Mouse (Mus musculus) cerebellum, postnatal 36 days (tissue): ENCODE measurements at regions not wholly inside any gene's neighbourhood (a gene's known extent, or its start where the extent isn't known, plus 50 kb on each side); places are given as distances from the start of the nearest gene placed in this dataset.
"Not testable (repeated sequence)": the region's sequence is repeated elsewhere in the genome, so short reads cannot be mapped to it uniquely, and the experiment has no call there.

Experiments used
- DNase-seq, 2 experiments: peaks; one replicate each; pipeline ENCODE4 v3.0.0; 2021 to 2022; ENCODE audit warnings: mixed read lengths in 2 of 2

DNA sequence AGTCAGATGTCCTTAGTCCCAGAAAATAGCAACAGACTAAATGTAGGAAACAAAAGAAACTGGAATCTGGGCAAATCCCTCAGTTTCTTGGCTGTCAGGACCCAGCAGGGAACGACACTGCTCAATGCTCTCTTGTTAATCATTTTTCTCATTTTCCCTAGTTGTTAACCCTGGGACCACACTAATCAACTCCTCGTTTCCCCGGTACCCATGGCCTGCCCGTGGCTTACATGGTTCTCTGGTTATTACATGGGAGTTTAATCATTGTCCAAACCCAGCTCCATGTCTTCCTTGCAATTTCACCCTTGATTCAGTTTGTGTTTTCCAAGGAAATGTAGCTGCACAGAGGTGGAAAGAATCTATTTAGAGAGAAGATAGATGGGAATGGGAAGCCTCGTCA lies 580.1 kb upstream of the Klhl29 start:
- no peak for DNase-seq

DNA sequence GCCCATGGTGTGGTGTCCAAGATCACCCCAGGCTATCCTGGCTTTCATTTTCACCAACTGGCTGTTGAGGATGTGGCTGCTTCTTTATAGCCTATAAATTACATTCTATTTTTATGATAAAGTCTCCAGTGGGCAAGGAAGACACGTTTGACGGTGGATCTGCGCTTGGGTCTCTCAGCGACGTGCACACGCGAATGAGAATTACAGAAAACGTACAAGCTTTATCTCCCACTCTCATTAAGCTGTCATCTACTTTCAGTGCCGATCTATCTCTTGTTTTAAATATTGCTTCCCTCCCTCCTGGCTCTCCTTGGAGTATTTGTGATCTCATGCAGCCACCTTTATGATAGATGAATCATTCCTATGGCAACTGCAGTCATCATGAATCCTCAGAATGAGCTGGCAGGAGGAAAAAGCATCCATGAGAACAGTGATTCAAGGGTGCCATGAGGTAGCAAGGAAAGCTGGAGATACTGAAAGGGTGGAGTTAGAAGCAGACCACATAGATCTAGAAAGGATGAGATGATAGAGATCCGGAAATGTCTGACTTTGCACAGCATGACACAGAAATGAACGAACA lies 568.0 kb upstream of the Klhl29 start:
- no peak for DNase-seq

DNA sequence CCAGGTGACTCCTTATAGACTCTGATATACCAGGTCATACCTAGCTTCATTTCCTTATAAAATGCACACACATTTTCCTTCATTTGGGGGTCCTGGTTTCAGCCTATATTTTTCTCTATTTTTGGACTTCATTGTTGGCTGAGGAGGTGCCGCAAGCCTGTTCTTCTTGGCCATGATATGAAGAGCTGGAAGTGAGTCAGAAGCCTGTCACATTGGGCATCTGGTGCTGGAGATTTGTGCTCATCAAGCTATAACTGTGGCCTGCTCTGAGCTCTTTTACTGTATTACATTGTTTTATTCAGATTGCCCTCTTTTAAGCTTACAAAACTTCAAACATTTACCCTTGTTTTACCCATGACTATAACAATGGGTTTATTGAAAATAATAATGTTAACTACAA lies 545.8 kb upstream of the Klhl29 start:
- DNase-seq, result peak; percentile 5 to 11

DNA sequence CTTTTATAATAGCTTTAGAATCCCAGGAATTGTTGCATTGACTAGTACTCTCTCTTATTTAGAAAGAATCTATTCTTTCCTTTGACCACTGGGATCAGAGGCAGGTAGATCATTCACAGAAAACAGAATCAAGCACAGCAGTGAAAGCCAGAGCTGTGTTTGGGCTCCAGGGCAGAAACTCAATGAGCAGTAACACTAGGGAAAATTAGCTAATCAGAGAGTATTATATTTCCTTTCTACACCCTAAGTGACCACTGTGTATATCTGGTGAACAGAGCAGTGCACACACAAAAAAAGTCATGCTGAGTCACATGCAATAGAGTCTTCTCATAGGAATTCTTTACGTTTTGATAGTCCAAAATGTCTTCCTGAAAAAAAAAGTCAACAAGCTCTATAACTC lies 542.5 kb upstream of the Klhl29 start:
- DNase-seq, result no peak

DNA sequence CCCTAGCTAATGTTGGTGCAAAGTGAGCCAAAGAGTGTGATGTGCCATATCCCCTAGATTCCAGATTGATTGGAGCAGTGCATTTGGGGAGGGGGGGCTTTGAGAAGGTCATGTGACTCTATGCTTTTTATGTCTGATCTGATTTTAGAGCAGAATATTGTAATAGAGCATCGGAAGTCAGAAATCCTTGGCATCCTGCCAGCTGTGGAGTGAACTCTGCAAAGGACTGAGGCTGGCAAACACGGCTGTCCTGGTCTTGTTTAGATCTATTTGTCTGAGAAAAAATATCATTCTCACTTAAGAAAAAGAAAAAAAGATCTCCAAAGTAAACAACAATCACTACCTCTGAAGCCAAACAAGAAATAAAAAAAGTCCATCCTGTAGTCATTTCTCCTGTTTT lies 530.8 kb upstream of the Klhl29 start:
- no peak for DNase-seq

DNA sequence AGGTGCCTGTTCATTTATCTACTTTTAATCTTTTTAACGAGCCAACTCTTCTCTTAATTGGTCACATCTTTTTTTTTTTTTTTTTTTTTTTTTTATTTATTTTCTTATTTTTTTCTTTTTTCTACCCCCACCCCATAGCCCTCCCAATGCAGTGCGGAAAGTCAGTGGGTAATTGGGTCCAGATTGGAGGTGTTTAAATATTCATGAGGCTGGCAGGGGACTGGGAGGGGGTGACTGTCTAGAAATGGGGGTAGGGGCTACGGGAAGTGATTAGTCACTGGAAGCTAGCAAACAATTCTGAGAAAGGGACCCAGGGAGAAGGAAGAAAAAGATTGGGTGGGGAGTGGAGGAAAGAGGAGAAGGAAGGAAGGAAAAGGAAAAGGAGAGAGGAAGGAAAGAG lies 516.3 kb upstream of the Klhl29 start:
- DNase-seq, result not testable (repeated sequence)

DNA sequence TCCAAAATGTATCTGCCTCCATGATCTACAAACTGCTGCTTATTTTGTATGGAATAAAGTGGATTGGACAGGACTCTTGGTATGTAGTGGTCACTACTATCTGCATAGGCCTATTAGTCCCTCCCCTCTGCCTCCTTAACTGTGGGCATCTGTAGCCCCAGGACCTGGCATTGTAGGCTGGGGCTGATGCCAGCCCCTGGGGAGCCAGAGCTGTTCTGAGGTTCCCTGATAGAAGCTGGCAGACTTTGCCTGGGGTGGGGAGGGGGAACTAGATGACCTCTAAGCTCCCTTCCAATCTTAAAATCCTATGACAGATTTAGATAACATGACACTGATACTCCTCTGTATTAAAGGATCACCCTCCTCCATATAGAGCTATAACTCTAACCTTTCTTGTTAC lies 491.2 kb upstream of the Klhl29 start:
- peak in 1 of 2 experiments; percentile 3 for DNase-seq

DNA sequence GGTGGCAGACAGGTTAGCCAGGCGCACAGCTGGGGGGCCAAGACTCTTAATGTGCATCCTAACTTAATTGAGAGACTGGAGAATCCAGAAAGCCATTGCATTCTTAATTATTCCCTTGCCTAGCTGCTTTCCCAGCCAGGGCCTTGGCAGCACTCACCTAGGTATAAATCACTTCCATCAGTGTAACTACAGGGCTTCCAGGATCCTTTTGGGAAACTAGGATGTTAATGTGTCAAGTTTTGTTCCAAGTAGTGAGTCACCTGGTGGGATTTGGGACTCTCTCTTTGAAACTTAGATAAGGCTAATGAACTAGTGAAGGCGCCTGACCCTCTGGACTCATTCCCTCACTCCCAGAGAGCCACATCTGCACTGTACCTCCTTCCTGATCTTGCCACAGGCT lies 484.3 kb upstream of the Klhl29 start:
- no peak for DNase-seq

DNA sequence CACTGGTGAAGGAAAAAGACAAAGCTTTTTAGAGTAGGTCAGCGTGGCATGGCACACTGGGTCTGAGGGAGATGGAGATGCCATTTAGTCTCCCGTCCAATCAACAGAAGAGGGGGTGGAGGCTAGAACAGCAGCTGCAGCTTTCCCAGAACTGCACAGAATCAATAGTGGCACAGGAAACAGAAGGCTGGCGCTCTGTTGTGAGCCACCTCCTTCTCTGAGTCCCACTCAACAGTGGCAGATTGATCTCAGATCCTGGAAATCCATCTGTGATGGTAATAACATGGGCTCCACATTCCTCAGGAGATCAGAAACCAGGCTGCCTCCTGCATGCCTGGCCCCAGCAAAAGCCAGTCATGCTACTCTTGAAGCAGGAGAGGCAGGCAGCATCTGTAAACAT lies 480.9 kb upstream of the Klhl29 start:
- DNase-seq, result no peak

DNA sequence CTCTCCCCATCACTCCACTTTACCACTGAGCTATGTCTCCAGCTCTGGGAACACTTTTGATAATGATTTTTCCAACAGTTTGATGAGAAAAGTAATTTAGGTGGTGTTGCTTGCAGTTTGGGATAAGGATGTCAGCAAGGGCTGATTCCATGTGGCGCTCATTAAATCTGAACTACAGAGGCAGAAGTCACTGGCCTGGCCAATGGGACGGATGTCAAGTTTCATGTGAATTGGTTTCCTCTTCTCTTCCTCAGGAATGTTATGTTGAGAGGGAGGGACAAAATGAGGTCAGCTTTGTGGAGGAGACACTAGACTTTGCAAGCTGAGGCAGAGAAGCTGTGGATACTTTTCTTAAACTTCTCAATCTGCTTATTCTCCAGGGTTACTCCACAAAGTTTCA lies 434.9 kb upstream of the Klhl29 start:
- DNase-seq, result no peak

DNA sequence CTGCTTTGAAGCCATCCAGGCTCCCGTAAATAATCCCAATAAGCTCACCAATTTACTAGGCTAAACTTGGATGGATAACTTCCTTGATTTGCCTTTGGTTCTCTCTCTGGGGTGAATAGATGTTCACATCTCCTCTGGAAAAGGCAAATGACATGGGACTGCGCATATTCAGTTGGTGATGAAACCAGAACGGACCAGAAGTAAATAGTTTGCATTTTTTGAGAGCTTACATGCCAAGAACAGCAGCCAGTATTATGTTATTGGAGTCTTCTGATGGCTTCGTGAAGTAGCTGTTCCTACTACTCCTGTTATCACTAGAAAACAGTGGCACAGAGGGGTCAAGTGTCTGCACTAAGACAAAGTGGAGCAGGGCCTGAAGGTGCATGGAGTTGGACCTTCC lies 434.5 kb upstream of the Klhl29 start:
- no peak for DNase-seq

DNA sequence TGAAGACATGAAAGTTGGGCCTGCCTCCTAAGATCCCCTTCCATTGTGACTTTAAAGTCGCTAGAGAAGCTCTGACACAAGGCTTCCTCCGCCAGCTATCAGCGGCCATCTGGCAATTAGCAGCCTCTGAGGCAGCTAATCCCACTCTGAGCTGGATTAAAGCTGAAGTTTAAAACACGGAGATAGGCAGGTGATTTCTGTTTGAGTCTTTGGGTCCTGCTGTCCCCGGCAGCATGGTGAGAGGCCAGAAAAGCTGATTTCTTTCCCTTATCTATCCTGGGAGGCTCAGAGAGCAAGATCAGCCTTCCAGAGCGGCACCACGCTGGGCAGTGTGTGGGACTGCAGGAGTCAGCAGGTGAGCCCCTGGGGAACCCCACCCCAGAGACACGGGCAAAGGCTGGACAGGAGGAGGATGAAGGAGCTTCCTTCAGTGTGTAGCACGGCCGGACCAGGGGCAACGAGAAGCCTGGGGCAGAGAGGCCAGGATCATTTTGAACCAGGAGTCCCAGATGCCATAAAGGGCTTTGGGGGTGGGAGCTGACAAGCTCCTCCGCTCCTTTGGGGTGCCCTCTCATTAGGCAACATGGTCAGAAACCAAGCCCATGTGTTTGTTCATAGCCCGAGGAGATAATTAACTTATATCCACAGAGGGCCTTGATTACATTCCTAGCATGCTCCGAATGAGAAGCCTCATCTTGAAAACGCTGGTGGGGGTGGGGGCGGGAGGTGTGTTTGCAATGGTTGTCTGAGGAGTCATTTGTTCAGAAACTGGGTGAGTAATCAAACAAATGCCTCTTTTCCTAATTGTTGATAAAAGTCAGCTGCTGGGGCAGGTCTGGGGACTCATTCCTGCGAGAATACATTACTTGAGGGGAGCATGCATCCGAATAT lies 432.8 kb upstream of the Klhl29 start:
- no peak for DNase-seq

DNA sequence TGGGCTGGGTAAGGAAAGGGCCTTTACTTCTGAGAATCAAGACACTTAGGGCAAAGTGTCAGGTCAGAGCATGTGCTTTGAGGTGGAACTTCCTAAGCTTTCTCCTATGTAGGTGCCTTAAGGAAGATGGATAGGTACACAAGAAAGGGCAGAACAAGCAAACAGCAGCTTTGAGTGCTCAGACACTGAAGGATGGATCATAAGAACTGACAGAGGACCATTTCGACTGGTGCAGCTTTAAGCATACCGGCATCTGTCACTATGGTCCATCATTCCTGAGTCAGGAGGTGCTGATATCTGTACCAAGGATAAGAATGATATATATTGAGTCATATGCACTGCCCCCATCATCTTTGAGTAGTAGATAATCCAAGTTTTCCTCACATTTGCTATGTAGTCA lies 430.2 kb upstream of the Klhl29 start:
- DNase-seq, result no peak

DNA sequence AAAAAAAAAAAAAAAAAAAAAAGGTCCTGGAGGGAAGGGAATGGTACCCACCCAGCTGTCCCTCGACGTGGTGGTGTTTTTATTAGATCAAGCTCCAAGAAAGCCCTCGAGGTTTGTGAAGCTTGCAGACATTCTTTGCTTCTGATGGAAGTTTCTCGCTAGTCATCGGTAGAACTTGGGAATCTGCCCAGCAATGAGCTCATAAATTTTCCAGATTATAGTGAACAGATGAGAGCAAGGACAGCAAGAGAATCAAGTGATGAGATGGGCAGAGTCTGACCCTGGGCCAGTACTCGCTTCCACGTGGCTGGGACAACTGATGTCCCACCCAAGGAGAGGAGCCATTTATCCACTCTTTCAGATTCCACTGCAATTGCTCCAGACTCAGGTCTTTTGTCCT lies 417.6 kb upstream of the Klhl29 start:
- DNase-seq, result no peak

DNA sequence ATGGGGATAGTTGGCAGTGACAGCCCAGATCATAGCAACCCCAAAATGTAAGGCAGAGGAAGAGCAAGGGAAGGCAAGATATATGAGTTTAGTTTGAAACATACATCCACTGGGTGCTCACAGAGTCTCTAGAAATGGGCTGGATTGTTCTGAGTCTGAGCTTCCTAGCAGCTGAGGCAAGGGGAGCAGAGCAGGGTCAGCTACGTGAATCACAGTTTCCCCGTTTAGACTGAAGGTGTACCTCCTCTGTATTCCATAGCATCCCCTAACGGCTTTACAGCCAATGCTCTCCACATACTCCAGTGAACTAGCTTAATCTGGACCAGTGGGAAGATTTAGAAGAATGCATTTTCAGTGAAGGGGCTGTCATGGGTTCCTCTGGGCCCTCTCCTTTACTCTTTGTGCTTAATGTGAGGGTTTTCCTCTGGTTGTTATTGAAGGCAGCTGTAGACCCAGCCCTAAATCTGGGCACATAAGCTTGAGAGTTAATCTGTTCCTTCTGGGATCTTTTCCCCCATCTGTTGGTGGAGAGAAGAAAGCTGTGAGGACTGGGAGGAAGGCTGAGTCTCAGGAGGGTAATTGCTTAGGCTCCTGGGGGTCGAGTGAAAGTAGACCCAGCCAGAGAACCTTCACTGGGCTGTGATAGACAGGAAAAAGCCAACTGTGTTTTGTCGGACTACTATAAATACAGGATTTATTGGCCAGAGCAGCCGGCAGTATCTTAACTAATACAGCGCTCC lies 411.8 kb upstream of the Klhl29 start:
- DNase-seq, result no peak

DNA sequence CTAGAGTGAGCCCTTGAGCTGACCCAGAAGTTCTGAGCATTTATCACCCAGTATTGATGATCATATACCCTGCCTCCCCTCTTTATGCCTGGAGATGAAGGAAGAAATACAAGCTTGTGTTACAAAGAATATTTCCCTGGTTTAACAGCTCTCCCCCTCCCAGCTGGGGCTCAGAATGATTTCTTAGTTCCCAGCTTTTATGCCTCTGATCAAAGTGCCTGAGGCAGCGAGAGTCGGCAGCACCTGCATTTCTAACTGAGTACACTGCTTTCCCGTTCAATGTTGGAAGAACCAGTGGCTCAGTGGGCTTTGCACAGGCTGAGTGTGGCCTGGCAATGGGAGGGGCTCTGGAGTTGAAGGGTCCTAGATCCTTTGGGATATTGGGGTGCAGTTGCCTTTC lies 405.8 kb upstream of the Klhl29 start:
- DNase-seq, result no peak

DNA sequence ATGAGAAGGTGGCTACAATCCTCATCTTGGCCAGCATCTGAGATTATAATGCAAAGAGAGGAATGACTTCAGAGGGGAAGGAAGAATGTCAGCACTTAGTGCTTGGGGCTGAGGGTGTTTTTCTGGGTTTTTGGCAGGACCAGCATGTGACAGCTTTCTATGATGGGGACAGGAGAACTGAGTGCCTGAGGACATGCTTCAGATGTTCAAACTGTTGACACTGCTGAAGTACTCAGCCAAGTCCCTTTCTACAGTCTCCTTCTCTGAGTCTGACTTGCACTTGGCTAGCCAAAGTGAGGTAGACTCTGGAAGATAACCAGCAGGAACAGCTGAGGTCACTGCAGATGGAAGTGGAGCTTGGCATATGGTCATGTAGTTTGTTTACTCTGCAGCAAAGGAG lies 402.1 kb upstream of the Klhl29 start:
- no peak for DNase-seq

DNA sequence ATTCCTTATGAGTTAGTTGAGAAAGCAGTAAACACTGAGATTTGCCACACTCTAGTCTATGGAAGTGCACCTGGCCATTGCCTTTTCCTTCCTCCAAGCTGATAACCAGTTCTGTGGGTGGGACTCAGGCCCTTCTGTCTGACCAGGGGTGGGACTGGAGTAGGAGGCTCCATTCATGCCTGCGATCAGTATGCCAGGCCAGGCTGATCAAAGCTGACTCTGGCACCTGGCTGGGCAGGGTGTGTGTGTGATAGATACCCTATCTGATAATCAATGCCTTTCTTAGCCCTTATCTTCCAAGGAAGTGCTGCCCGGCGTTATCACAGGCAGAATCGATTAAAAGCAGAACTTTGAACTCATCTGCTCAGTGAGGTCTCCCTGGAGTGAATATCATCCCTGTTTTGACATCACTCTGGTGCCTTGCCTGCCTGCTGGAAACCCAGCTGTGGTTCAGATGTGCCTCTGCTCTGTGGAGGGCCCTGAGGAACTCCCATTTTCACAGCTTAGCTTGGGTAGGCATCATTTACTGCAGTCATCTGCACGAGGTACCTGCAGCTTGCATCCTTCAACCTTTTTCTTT lies 396.0 kb upstream of the Klhl29 start:
- DNase-seq, result no peak

DNA sequence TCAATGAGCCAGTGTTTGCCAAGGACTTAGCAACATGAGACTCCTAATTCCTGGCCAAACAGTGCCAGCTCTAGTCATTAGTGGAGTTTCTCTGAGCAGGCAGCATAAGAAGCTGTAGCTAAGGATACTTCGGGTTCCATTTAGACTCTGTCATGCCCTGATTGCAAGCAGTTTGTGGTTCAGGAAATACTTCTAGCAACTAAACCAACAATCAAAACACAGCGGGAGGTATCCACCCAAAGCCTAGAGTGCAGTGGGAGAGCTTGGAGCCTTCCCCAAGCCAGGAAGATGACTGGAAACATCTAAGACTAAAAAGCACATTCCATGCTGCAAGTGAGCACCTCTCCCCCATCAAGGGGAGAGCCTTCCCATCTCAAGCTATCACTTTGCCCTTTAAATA lies 395.0 kb upstream of the Klhl29 start:
- no peak for DNase-seq

DNA sequence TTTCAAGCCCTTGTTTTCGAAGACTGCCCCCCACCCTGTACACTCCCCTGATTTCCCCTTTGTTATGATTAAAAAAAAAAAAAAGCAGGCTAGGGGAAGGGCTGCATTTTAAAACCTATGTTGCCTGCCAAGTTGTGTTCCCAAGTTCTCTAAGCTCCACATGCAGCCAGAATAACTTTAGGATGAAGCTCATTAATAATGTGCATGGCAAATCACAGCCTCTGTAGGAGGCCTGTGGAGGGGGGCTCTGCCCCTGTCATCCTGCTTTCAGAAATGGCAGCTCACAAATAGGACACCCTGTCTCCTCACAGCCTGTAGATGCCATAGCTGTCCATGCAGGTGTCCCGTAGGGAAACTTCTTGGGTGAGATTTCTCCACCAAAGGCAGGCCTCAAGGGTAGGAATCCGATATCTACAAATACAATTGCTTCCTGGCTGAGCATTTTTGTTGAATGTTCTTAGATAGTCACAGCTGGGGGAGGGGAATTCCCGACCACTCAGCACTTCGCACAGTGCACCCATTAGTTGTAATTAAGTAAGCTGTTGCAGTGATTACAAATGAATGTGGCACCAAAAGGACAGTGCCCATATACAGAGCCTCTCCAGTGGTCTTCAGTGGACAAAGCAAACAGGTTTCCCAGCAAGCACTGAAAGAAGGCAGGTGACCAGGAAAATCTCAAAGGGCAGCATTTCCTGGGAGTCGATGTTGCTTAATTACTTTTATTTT lies 389.1 kb upstream of the Klhl29 start:
- DNase-seq, result no peak

DNA sequence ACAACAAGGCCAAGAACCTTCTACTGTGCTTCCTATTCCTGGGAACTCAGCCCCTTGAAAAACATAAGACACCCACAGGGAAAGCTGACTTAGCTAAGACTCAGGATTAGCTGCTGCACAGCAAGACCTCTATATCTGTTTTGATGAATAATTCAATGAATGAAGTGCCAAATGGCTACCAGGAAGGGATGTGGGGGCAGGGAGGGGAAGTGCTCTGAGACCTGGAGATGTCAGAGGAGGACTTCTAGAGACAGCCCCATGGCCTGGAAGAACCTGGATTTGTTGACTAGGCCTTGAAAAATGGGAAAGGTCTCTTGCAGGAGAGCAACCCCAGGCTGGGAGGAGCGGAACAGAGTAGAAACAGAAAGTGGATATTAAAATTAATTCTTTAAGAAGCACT lies 388.5 kb upstream of the Klhl29 start:
- DNase-seq, result no peak

DNA sequence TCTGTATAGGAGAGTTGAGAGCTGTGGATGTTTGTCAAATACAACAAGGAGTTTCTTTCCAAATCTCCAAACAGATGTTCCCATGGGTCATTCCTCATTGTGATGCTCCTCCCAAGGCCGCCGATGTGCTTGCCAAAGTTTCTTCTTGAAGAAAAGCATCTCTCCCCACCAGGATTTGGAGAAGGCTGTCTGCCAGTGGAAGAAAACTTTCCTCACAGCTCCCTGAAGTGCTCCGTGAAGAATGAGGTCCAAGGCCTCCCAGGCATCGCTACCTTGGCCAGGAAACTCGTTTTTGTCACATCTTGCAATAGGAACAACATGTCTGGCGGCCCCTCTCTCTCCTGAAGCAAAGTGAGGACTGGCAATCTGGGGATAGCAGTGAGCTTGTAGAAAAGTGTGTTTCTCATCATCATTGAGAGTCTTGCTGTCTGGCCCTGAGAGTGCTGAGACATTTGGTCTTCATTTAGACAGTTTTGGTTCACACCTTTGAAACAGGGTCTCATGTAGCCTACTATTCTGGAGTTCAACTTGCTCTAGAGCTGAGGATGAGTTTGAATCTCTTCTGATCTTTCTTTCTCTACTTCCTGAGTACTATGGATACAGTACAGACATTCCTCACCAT lies 386.9 kb upstream of the Klhl29 start:
- no peak for DNase-seq

DNA sequence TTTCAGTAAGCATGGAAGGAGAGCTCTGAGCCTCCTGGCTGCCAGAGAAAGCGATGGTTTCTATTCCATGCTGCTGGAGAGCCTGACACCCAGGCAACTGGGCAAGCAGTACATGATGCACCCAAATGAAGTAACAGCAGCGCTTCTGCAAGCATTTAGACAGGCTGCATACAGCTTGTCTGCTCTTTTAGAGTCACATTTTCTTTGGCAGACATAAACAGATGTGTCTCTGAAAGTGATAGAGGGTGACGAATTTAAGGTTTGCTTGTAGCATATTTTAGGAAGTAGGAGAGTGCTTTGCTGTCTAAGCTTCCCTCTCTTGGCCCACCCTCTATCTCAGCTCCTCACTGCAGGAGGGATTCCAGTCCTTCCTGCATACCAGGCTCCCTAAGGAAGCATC lies 384.0 kb upstream of the Klhl29 start:
- no peak for DNase-seq
